Mouse (Mus musculus): Measurements from ENCODE around the gene Hoxa2. TPM values are rescaled to one million over a fixed set of nuclear protein-coding genes. Genes with fewer than 3 reads are reported as not detected.

Gene Hoxa2
- total RNA-seq, 1 experiment, result 0.27 TPM

DNA sequence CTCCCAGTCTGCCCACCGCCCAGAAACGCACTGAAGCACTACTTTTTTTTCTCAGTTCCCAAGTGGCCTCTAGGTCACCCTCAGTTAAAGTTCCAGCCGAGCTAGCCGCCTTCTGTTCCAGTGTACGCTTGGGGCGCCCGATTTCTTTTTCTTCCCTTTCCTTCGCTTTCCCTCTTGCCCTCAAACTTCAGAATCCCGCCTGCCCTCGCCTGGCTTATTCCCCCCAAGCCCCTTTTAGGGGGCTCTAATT is 38.4 kb upstream of the Hoxa2 start:
- DNase-seq (ENCODE audit: low read depth, low spot score), result no peak
- Histone ChIP-seq H3K9ac (ENCODE audit: insufficient read depth, low read depth, low read length, poor library complexity, severe bottlenecking) (no peak overlapping the region), H3K4me1 (ENCODE audit: control insufficient read depth in 2 of 2, insufficient read depth in 2 of 2, low read length in 2 of 2, poor library complexity in 1 of 2) (peaks cover 0 to 4% of the 10 kb centered on the region in 2 experiments; a peak in 1 of 4 replicates), H3K27ac (ENCODE audit: insufficient read depth, low read depth, low read length, poor library complexity, severe bottlenecking) (no peak overlapping the region), H3K4me3 (ENCODE audit: insufficient read depth in 1 of 2, low read depth in 1 of 2, low read length in 2 of 2, poor library complexity in 1 of 2, severe bottlenecking in 1 of 2) (peak overlapping the region in 1 of 2 experiments; percentile 54; a peak in 3 of 4 replicates), H3K36me3 (ENCODE audit: control insufficient read depth, insufficient read depth, low read length, poor library complexity, severe bottlenecking) (no peaks in the 10 kb centered on the region), H3K9me3 (ENCODE audit: control insufficient read depth, insufficient read depth, low read depth, low read length) (no peaks in the 10 kb centered on the region)
- in situ Hi-C loops (cut with MboI; ENCODE audit: low sequenced_read_pairs in 2 of 2, unreplicated experiment in 2 of 2), result loop anchor here in 1 of 2 experiments (25.0 kb wide), 1 partner anchor 591 kb away; no protein-coding TSS in a partner anchor
- no peak for TF ChIP-seq ZC3H11A (IDR thresholded peaks at IDR 0.05; ENCODE audit: borderline replicate concordance, low read depth, low read length)
- TF ChIP-seq CHD2 (IDR thresholded peaks at IDR 0.05; ENCODE audit: low read depth, low read length), result no peak
- no peak for TF ChIP-seq MAFK (IDR thresholded peaks at IDR 0.05; ENCODE audit: insufficient read depth, low read depth, low read length)
- no peak for TF ChIP-seq HCFC1 (IDR thresholded peaks at IDR 0.05; ENCODE audit: borderline replicate concordance, insufficient read depth, low read length)
- TF ChIP-seq ZNF384 (IDR thresholded peaks at IDR 0.05; ENCODE audit: low read depth, low read length), result no peak

DNA sequence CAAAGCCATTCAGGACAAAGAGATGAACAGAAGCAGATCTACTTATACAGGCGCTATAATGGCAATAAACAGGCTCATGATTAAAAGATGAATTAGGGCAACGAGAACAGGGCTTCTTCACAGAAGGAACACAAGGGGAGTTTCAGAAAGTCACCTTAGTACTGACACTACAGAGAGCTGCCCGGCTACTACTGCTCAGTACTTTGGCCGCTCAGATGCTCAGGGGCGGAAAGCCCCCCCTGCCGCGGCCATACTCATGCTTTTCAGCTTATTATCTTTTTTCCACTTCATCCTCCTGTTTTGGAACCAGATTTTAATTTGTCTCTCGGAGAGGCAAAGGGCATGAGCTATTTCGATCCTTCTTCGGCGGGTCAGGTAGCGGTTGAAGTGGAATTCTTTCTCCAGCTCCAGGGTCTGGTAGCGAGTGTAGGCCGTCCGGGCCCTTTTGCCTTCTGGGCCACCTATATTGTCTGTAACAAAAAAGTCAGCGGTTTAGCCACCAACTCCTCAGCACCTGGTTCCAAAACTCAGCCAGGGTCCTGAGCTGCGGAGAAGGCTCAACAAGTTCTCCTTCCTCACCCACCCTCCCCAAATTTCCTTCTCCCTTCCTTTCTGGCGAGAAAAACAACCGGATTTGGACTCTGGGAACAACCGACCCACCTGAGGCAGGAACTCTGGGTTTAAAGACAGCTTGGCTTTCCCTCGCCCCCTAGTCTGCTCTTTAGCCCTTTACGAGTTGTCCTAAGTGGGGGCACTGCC is 37.9 kb upstream of the Hoxa2 start:
- no peaks in the 10 kb centered on the region for H3K9me3 ChIP-seq (ENCODE audit: control insufficient read depth, insufficient read depth, low read depth, low read length)
- no peak overlapping the region for H3K27ac ChIP-seq (ENCODE audit: insufficient read depth, low read depth, low read length, poor library complexity, severe bottlenecking)
- in situ Hi-C loops (cut with MboI; ENCODE audit: low sequenced_read_pairs in 2 of 2, unreplicated experiment in 2 of 2), result loop anchor here in 1 of 2 experiments (25.0 kb wide), 1 partner anchor 590 kb away; no protein-coding TSS in a partner anchor
- peak overlapping the region in 1 of 2 experiments; percentile 6; a peak in 1 of 4 replicates for H3K4me3 ChIP-seq (ENCODE audit: insufficient read depth in 1 of 2, low read depth in 1 of 2, low read length in 2 of 2, poor library complexity in 1 of 2, severe bottlenecking in 1 of 2)
- no peak overlapping the region for H3K9ac ChIP-seq (ENCODE audit: insufficient read depth, low read depth, low read length, poor library complexity, severe bottlenecking)
- no peaks in the 10 kb centered on the region for H3K36me3 ChIP-seq (ENCODE audit: control insufficient read depth, insufficient read depth, low read length, poor library complexity, severe bottlenecking)
- no peak for TF ChIP-seq ZNF384 (IDR thresholded peaks at IDR 0.05; ENCODE audit: low read depth, low read length)
- no peak for DNase-seq (ENCODE audit: low read depth, low spot score)
- H3K4me1 ChIP-seq (ENCODE audit: control insufficient read depth in 2 of 2, insufficient read depth in 2 of 2, low read length in 2 of 2, poor library complexity in 1 of 2), result peaks cover 0 to 4% of the 10 kb centered on the region in 2 experiments; a peak in 1 of 4 replicates

DNA sequence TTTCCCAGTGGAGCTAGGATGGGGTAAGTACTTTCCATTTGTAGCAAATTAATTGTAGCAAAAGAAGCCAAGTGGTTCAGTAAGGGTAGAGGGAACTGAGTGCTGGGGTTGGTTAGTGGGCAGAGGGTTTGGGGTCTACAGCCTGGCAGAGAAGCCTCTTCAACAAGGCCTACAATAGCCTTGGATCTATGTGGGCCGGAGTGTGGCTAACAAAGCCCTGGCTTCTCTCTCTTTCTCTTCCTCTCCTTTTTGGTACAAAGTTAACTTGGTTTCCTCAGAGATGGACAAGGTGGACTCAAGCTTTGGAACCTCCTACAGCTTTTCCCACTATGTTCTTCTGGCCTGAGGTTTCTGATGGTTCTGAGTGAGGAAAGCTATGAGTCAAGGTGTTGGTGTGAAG is 36.6 kb upstream of the Hoxa2 start:
- Histone ChIP-seq H3K4me3 (ENCODE audit: insufficient read depth in 1 of 2, low read depth in 1 of 2, low read length in 2 of 2, poor library complexity in 1 of 2, severe bottlenecking in 1 of 2) (no peak overlapping the region), H3K9me3 (ENCODE audit: control insufficient read depth, insufficient read depth, low read depth, low read length) (no peaks in the 10 kb centered on the region), H3K4me1 (ENCODE audit: control insufficient read depth in 2 of 2, insufficient read depth in 2 of 2, low read length in 2 of 2, poor library complexity in 1 of 2) (peaks cover 0 to 2% of the 10 kb centered on the region in 2 experiments; a peak in 1 of 4 replicates), H3K27ac (ENCODE audit: insufficient read depth, low read depth, low read length, poor library complexity, severe bottlenecking) (no peak overlapping the region), H3K9ac (ENCODE audit: insufficient read depth, low read depth, low read length, poor library complexity, severe bottlenecking) (no peak overlapping the region), H3K36me3 (ENCODE audit: control insufficient read depth, insufficient read depth, low read length, poor library complexity, severe bottlenecking) (no peaks in the 10 kb centered on the region)
- TF ChIP-seq MAFK (IDR thresholded peaks at IDR 0.05; ENCODE audit: insufficient read depth, low read depth, low read length) (no peak), CHD2 (IDR thresholded peaks at IDR 0.05; ENCODE audit: low read depth, low read length) (no peak), ZC3H11A (IDR thresholded peaks at IDR 0.05; ENCODE audit: borderline replicate concordance, low read depth, low read length) (no peak), HCFC1 (IDR thresholded peaks at IDR 0.05; ENCODE audit: borderline replicate concordance, insufficient read depth, low read length) (no peak), ZNF384 (IDR thresholded peaks at IDR 0.05; ENCODE audit: low read depth, low read length) (no peak)
- in situ Hi-C loops (cut with MboI; ENCODE audit: low sequenced_read_pairs in 2 of 2, unreplicated experiment in 2 of 2), result loop anchor here in 1 of 2 experiments (25.0 kb wide), 1 partner anchor 589 kb away; no protein-coding TSS in a partner anchor
- no peak for DNase-seq (ENCODE audit: low read depth, low spot score)

DNA sequence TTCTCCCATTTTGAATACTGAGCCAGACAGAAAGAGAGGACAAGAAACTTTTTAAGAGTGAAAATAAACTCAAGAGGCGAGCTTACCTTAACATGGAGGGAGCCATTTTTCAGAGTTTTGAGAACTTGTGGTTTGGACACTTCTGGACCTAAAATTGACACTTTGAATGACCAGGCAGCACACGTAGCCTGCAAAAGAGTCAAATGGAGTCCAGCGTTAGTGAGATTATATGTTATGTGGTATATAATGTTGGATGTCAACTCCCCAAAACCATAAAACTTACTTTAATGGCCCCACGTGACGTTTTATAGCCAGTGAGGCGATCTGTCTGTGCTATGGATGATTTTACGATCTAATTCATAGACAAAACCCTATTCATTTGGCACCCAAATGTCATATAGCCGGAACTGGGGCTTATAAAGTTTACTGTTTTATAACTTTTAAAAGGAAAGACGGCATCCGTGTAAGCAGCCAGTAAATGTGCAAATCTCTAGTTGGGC is 36.2 kb upstream of the Hoxa2 start:
- no peak for DNase-seq (ENCODE audit: low read depth, low spot score)

More for the DNA sequence above, 36.2 kb upstream of the Hoxa2 start:
- H3K9me3 ChIP-seq (ENCODE audit: control insufficient read depth, insufficient read depth, low read depth, low read length), result no peaks in the 10 kb centered on the region
- TF ChIP-seq ZNF384 (IDR thresholded peaks at IDR 0.05; ENCODE audit: low read depth, low read length) (no peak), HCFC1 (IDR thresholded peaks at IDR 0.05; ENCODE audit: borderline replicate concordance, insufficient read depth, low read length) (no peak), ZC3H11A (IDR thresholded peaks at IDR 0.05; ENCODE audit: borderline replicate concordance, low read depth, low read length) (no peak), CHD2 (IDR thresholded peaks at IDR 0.05; ENCODE audit: low read depth, low read length) (no peak), MAFK (IDR thresholded peaks at IDR 0.05; ENCODE audit: insufficient read depth, low read depth, low read length) (no peak)
- H3K4me1 ChIP-seq (ENCODE audit: control insufficient read depth in 2 of 2, insufficient read depth in 2 of 2, low read length in 2 of 2, poor library complexity in 1 of 2), result peaks cover 0 to 2% of the 10 kb centered on the region in 2 experiments; a peak in 1 of 4 replicates
- H3K36me3 ChIP-seq (ENCODE audit: control insufficient read depth, insufficient read depth, low read length, poor library complexity, severe bottlenecking), result no peaks in the 10 kb centered on the region
- no peak overlapping the region for H3K27ac ChIP-seq (ENCODE audit: insufficient read depth, low read depth, low read length, poor library complexity, severe bottlenecking)
- in situ Hi-C loops (cut with MboI; ENCODE audit: low sequenced_read_pairs in 2 of 2, unreplicated experiment in 2 of 2), result loop anchor here in 1 of 2 experiments (25.0 kb wide), 1 partner anchor 588 kb away; no protein-coding TSS in a partner anchor
- no peak overlapping the region for H3K9ac ChIP-seq (ENCODE audit: insufficient read depth, low read depth, low read length, poor library complexity, severe bottlenecking)
- no peak overlapping the region for H3K4me3 ChIP-seq (ENCODE audit: insufficient read depth in 1 of 2, low read depth in 1 of 2, low read length in 2 of 2, poor library complexity in 1 of 2, severe bottlenecking in 1 of 2)

Data from ES-E14 (cell line).